Mouse (Mus musculus): ENCODE results near the gene Wwc1. TPM values are rescaled to one million over a fixed set of nuclear protein-coding genes. Genes with fewer than 3 reads are reported as not detected.
"Not testable (repeated sequence)": the region's sequence is repeated elsewhere in the genome, so short reads cannot be mapped to it uniquely, and the experiment has no call there.

Wwc1 gene
- polyA plus RNA-seq, 1 experiment from 2014 or later: 2.0 TPM

GRCm38 (mm10) chr11:35841738-35842325, 138.5 kb downstream of the Wwc1 start:
- H3K4me2 ChIP-seq (ENCODE audit: low read length): no peak overlapping the region
- H3K27me3 ChIP-seq (ENCODE audit: control insufficient read depth, insufficient read depth, low read length): no peaks in the 10 kb centered on the region
- WGBS: 87% methylated on average over 21 of the region's 21 CpGs
- ATAC-seq (ENCODE audit: insufficient number of reproducible peaks, insufficient read depth, low FRiP score, low read depth): no peak
- 0 out of 4 replicates have a peak, but pooled peaks cover 0 to 3% of the 10 kb centered on the region in 2 experiments for H3K4me1 ChIP-seq (ENCODE audit: control insufficient read depth in 2 of 2, insufficient read depth in 2 of 2, low read length in 2 of 2)
- no peak overlapping the region for H3K27ac ChIP-seq (replicated peaks in 1 of 2; ENCODE audit: control insufficient read depth in 1 of 2, insufficient read depth in 1 of 2, low read depth in 2 of 2, low read length in 2 of 2)
- H3K36me3 ChIP-seq (ENCODE audit: control insufficient read depth, insufficient read depth, low read length): 0 out of 2 replicates have a peak, but pooled peaks cover 3% of the 10 kb centered on the region
- H3K9ac ChIP-seq (ENCODE audit: low read length): no peak overlapping the region
- no peaks in the 10 kb centered on the region for H3K9me3 ChIP-seq (ENCODE audit: control insufficient read depth, low read length)
- H3K4me3 ChIP-seq (ENCODE audit: control insufficient read depth in 1 of 2, insufficient read depth in 1 of 2, low read depth in 1 of 2, low read length in 2 of 2): no peak overlapping the region

GRCm38 (mm10) chr11:35840806-35841205, 139.5 kb downstream of the Wwc1 start:
- not testable (repeated sequence) for H3K36me3 ChIP-seq (ENCODE audit: control insufficient read depth, insufficient read depth, low read length); H3K4me2 ChIP-seq (ENCODE audit: low read length); H3K4me1 ChIP-seq (ENCODE audit: control insufficient read depth in 2 of 2, insufficient read depth in 2 of 2, low read length in 2 of 2); H3K4me3 ChIP-seq (ENCODE audit: control insufficient read depth in 1 of 2, insufficient read depth in 1 of 2, low read depth in 1 of 2, low read length in 2 of 2); H3K9me3 ChIP-seq (ENCODE audit: control insufficient read depth, low read length); H3K27me3 ChIP-seq (ENCODE audit: control insufficient read depth, insufficient read depth, low read length); ATAC-seq (ENCODE audit: insufficient number of reproducible peaks, insufficient read depth, low FRiP score, low read depth); H3K27ac ChIP-seq (replicated peaks in 1 of 2; ENCODE audit: control insufficient read depth in 1 of 2, insufficient read depth in 1 of 2, low read depth in 2 of 2, low read length in 2 of 2); H3K9ac ChIP-seq (ENCODE audit: low read length)
- WGBS: 90% methylated on average over 4 of the region's 4 CpGs

DNA sequence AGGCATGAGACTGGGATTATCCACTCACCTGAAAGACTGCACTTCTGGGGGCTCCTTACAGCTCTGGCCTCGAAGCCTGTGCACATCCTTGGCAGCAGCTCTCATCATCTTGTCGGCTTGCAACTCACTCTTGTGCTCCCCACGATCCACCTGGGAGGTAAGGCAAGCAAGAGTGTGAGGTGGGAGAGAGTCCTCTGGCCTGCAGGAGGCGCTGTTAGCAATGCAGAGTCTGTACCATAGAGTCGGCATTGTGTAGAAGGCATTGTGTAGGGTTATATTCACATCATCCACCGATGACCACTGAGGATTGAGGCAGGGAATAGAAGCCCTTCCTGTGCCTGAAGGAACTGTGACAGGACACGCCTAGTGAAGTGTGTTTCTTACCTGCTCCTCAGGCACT, 140.0 kb downstream of the Wwc1 start:
- 69% methylated on average over 7 of the region's 7 CpGs for WGBS
- Histone ChIP-seq H3K4me3 (ENCODE audit: control insufficient read depth in 1 of 2, insufficient read depth in 1 of 2, low read depth in 1 of 2, low read length in 2 of 2) (no peak overlapping the region), H3K4me1 (ENCODE audit: control insufficient read depth in 2 of 2, insufficient read depth in 2 of 2, low read length in 2 of 2) (0 out of 4 replicates have a peak, but pooled peaks cover 0 to 3% of the 10 kb centered on the region in 2 experiments), H3K27me3 (ENCODE audit: control insufficient read depth, insufficient read depth, low read length) (no peaks in the 10 kb centered on the region), H3K9ac (ENCODE audit: low read length) (no peak overlapping the region), H3K9me3 (ENCODE audit: control insufficient read depth, low read length) (no peaks in the 10 kb centered on the region), H3K27ac (replicated peaks in 1 of 2; ENCODE audit: control insufficient read depth in 1 of 2, insufficient read depth in 1 of 2, low read depth in 2 of 2, low read length in 2 of 2) (no peak overlapping the region), H3K36me3 (ENCODE audit: control insufficient read depth, insufficient read depth, low read length) (0 out of 2 replicates have a peak, but pooled peaks cover 3% of the 10 kb centered on the region), H3K4me2 (ENCODE audit: low read length) (no peak overlapping the region)
- no peak for ATAC-seq (ENCODE audit: insufficient number of reproducible peaks, insufficient read depth, low FRiP score, low read depth)

GRCm38 (mm10) chr11:35838345-35839338, 141.7 kb downstream of the Wwc1 start:
- peak overlapping the region; percentile 68 for H3K9ac ChIP-seq (ENCODE audit: low read length)
- peak overlapping the region; percentile 50 to 74; a peak in 3 of 4 replicates for H3K27ac ChIP-seq (replicated peaks in 1 of 2; ENCODE audit: control insufficient read depth in 1 of 2, insufficient read depth in 1 of 2, low read depth in 2 of 2, low read length in 2 of 2)
- WGBS: 29% methylated on average over 28 of the region's 28 CpGs

GRCm38 (mm10) chr11:35837156-35838126, 142.9 kb downstream of the Wwc1 start:
- H3K9me3 ChIP-seq (ENCODE audit: control insufficient read depth, low read length): no peaks in the 10 kb centered on the region
- H3K36me3 ChIP-seq (ENCODE audit: control insufficient read depth, insufficient read depth, low read length): peaks cover 9% of the 10 kb centered on the region; the same call in 1 of the 2 replicates
- peak overlapping the region; percentile 73 for H3K4me2 ChIP-seq (ENCODE audit: low read length)
- ATAC-seq (ENCODE audit: insufficient number of reproducible peaks, insufficient read depth, low FRiP score, low read depth): no peak
- H3K9ac ChIP-seq (ENCODE audit: low read length): peak overlapping the region; percentile 68
- H3K4me3 ChIP-seq (ENCODE audit: control insufficient read depth in 1 of 2, insufficient read depth in 1 of 2, low read depth in 1 of 2, low read length in 2 of 2): no peak overlapping the region
- WGBS: 57% methylated on average over 5 of the region's 5 CpGs
- peak overlapping the region; percentile 2 to 50; a peak in 1 of 4 replicates for H3K27ac ChIP-seq (replicated peaks in 1 of 2; ENCODE audit: control insufficient read depth in 1 of 2, insufficient read depth in 1 of 2, low read depth in 2 of 2, low read length in 2 of 2)
- no peaks in the 10 kb centered on the region for H3K27me3 ChIP-seq (ENCODE audit: control insufficient read depth, insufficient read depth, low read length)
- peaks cover 3 to 12% of the 10 kb centered on the region in 2 experiments; a peak in 3 of 4 replicates for H3K4me1 ChIP-seq (ENCODE audit: control insufficient read depth in 2 of 2, insufficient read depth in 2 of 2, low read length in 2 of 2)

More at GRCm38 (mm10) chr11:35838345-35839338, 141.7 kb downstream of the Wwc1 start:
- Histone ChIP-seq H3K9me3 (ENCODE audit: control insufficient read depth, low read length) (no peaks in the 10 kb centered on the region), H3K4me3 (ENCODE audit: control insufficient read depth in 1 of 2, insufficient read depth in 1 of 2, low read depth in 1 of 2, low read length in 2 of 2) (peak overlapping the region; percentile 41 to 55), H3K4me1 (ENCODE audit: control insufficient read depth in 2 of 2, insufficient read depth in 2 of 2, low read length in 2 of 2) (peaks cover 0 to 5% of the 10 kb centered on the region in 2 experiments; a peak in 2 of 4 replicates), H3K27me3 (ENCODE audit: control insufficient read depth, insufficient read depth, low read length) (no peaks in the 10 kb centered on the region), H3K4me2 (ENCODE audit: low read length) (peak overlapping the region; percentile 73), H3K36me3 (ENCODE audit: control insufficient read depth, insufficient read depth, low read length) (0 out of 2 replicates have a peak, but pooled peaks cover 3% of the 10 kb centered on the region)
- peak; percentile 85; the same call in 1 of the 2 replicates for ATAC-seq (ENCODE audit: insufficient number of reproducible peaks, insufficient read depth, low FRiP score, low read depth)

- Histone ChIP-seq H3K4me2 (ENCODE audit: low read length) (peak within 1 kb of the TSS; percentile 90), H3K4me1 (ENCODE audit: control insufficient read depth in 2 of 2, insufficient read depth in 2 of 2, low read length in 2 of 2) (peaks cover 3 to 12% of the 10 kb centered on the region in 2 experiments; a peak in 3 of 4 replicates), H3K36me3 (ENCODE audit: control insufficient read depth, insufficient read depth, low read length) (peaks cover 32% of the 10 kb centered on the region), H3K27ac (replicated peaks in 1 of 2; ENCODE audit: control insufficient read depth in 1 of 2, insufficient read depth in 1 of 2, low read depth in 2 of 2, low read length in 2 of 2) (peak within 1 kb of the TSS in 1 of 2 experiments; percentile 68; a peak in 2 of 4 replicates), H3K27me3 (ENCODE audit: control insufficient read depth, insufficient read depth, low read length) (no peaks in the 10 kb centered on the region), H3K4me3 (ENCODE audit: control insufficient read depth in 1 of 2, insufficient read depth in 1 of 2, low read depth in 1 of 2, low read length in 2 of 2) (peak within 1 kb of the TSS; percentile 62 to 98), H3K9ac (ENCODE audit: low read length) (peak within 1 kb of the TSS; percentile 88), H3K9me3 (ENCODE audit: control insufficient read depth, low read length) (no peaks in the 10 kb centered on the region)
- ATAC-seq (ENCODE audit: insufficient number of reproducible peaks, insufficient read depth, low FRiP score, low read depth): peak; percentile 57; the same call in 1 of the 2 replicates
- WGBS: 2% methylated on average over 46 of the region's 46 CpGs
These were observed 146.1 kb downstream of the Wwc1 start, which contains the start of gene Rars for GRCm38 (mm10) chr11:35834022-35834760. TSS of gene Rars (minus strand) at chr11:35834506.
